Mouse (Mus musculus): ENCODE measurements at regions not wholly inside any gene's neighbourhood (a gene's known extent, or its start where the extent isn't known, plus 50 kb on each side); places are given as distances from the start of the nearest gene placed in this dataset.
A peak's percentile ranks its signal among the peaks of the same experiment; 100 is the strongest.

DNA sequence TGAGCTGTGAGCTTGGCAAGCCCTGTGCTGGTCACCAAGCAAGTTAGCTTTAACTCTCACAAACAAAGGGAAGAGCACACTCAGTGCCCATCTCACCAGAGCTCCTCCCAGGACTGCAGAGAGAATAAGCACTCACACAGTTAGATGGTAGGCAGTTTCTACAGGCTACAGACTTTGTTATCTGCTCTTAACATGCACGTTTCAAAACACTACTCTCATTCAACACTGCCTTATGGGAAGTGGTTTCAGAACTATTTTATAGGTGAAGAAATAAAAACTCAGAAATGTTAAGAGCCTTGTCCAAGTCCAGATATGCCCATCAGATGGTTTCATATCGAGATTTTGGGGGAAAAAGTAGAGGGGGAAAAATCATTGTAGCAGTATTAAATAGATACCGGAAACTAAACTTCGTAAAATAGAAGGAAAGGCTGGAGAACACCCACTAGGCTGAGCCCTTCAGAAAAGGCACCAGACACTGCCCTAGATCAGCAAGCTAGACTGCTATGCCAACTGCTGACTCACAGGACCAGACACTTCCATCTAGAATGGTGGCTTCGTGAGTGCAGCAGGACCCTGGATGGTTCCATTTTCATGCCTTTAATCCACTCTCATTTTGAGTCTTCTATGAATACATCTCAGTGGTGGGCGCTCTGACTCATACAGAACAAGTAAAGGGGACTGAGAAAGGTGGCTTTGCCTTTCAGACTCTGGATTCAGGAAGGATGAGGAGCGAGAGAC is 51.3 kb upstream of the Serbp1 start:
- DNase-seq, result no peak

DNA sequence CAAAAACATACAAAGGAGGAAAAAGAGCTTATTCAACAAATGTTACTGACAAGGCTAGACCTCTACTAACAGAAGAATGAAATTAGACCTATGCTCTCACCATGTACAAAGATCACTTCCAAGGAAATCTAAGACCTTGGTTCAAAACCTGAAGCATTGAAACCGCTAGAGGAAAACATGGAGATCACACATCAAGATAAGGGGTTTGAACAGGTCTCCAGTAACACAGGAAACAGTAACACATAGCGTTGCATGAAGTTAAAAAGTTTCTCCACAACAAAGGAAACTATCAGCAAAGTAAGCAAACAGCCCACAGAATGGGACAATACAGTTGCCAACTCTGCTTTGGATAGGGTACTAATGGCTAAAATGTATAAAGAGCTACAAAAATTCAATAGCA is 53.3 kb upstream of the Serbp1 start:
- no peak for DNase-seq

DNA sequence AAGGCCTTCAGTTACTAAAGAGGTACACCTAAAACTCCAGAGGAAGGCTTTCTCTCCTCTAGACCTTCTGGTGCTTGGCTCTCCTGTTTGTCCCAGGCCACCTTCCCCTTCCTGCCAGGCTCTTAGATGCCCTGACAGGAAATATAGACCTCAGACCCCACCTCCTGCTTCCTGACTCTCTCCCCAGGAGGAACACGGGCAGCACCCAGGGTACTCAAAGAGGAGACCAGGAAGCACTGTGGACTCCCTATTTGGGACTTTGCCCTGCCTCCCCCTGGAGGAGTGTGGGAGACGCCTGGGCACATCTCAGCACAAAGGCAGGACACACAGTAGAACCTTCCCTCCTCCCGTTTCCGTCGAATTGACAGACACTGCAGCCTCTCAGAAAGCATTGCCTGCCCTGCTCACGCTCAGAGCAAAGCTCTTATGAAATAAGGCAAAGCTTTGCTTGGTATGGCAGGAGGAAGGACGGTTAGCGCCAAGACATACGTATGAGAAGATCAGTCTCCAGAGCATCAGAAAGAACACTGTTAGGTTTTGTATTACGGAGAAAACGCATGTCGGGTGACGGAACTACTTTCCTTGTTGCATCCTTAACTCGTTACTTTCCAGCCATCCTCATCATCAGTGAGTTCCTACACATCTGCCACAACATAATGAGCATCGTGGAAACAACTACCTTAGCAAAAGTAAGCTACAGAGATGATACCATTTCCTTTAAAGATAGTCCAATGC is 54.3 kb upstream of the Serbp1 start:
- DNase-seq, result no peak

DNA sequence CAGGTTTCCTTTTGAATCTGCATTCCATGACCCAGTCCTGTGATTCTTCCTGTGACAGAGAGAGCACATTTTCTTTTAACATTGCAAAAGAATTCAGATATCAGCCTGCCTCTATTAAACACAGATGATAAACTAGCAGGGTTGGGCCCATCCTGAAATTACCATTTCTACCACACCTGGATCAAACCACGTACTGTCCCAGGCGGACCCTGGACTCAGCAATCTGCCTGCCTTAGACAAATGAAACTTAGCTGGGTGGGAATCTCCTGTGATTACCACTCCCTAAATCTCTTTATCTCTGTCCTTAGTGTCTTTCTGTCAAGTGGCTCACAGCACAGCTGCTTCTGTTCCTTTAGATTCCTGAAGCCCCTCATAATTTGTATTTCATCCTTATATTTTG is 55.5 kb upstream of the Serbp1 start:
- no peak for DNase-seq

DNA sequence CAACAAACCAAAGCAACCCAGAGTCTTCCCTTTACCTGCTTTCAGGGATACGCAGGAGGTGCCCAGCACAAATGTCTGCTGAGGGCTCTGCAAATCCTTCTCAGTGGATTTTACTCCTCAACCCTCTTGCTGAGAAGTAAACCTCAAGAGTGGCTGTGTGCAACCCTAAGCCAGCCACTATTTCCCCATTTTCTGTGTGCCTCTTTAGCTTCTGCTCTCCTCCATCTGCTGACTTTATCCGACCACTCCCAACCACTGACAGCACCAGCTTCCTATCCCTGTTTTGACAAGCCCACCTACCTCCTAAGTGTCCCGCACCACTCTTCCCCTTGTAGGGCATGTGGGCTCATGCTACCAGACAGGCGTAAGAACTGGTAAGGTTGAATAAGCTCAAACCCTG is 56.5 kb upstream of the Serbp1 start:
- no peak for DNase-seq

DNA sequence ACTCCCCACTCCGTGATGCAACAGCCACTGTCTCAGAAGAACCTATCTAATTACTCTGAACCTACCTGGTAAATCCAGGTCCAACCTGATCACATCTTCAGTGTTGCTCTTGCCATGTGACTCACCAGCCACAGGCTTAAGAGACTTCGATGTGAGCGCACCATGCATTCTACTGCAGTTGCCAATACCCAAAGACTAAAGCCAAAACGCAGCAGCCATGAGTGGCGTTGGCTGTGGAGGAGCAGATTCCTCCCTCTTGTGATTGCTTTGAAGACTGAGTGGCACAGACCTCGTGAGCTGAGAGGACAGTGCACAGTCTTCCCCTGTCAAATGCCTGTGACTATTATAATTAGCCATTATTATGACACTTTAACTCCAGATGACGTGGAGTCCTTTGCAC is 58.6 kb upstream of the Serbp1 start:
- DNase-seq, result no peak

DNA sequence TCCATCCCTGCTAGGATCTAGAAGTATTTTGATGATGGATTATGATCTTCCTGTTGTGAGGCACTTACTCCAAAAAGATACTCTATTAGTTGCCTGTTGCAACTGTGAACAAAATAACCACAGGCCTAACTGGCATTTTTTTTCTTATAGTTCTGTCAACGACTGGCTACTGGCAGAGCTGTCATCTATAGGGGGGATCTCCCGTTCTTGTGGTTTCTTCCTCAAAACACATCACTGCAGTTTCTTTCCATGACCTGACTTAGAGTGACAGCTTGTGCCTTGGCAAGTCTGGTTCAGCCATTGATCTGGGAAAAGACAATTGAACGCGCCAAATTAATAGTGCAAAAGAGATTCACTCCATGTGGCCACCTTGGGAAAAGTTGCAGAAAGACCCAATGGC is 59.4 kb upstream of the Serbp1 start:
- DNase-seq, result no peak

DNA sequence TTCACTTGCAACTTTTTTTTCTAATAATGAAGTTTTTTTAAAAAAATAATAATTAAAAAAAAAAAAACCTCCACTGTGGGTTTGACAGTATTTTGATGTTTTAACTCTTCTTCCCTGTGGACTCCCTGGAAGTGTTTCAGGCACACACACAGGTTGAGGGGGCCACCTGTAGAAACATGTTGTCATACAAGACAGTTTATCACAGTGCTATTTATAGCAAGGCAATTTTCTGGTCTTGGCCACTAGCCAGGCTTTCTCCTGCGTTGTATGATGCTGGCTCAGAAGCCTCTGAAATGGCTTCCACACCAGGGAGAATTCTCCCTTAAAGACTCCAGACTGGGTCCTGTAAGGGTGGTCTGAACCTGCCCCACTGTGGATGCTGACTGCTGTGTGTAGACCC is 59.9 kb upstream of the Serbp1 start:
- DNase-seq, result no peak

DNA sequence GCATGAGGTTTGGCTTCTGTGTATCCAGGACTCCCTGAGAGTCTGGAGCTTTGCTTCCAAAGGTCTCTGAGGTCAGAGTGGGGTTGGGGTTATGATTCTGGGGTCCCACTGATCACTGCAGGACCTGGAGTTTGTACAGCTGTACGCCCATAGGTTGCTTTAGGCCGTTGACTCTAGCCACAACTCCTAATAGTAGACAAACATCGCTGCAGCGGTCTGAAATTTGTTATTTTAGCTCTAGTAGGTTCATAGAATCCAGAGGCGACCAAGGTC is 67.4 kb upstream of the Serbp1 start:
- DNase-seq, result no peak

DNA sequence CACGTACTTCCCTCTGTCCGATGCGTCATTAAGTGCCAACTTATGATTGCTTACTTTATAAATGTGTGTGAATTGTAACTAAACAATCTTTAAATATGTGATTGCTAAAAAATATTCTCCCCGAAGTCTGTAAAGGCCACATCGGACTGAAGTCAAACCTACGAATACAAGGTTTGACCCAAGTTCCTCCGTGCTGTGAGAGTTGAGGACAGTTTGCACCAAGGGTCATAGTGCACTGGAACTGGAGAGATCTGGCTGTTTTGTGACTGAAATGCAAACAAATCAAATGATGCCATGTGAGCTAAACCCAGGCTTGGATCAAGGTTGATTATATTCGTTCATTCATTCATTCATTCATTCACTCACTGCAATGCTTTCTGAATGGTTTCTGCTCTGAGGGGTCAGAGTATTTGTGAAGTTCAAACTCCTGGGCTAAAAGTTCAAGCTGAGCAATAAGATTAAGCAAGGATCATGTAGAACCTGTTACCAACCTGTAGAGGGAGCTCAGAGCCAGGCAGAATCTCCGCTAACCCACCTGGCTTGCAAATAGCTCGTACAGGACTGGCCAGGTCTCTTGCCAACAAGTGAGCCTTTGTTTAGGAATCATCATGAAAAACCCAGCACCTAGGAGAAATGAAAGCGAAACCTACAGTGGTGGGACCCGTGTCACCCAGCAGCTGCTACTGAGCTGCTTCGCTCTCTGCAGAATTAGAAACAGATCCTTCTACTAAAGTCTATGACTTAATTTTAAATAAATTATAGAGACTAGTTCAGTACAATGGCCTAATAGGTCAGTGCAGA is 67.9 kb upstream of the Serbp1 start:
- peak; percentile 64 for DNase-seq

DNA sequence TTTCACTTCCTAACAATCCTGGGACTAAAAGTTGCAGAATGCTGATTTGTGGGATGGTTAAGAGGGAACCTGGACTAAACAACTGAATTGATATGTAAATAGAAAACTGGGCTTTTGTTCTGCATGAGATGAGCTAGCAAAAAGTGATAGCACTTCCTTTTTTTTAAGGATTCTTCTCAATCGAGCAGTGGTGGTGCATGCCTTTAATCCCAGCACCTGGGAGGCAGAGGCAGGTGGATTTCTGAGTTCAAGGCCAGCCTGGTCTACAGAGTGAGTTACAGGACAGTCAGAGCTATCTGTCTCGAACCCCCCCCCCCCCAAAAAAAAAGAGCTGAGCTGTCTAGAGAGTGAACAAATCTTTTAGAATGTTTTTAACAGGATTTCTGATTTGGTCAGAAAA is 69.2 kb upstream of the Serbp1 start:
- DNase-seq, result no peak

DNA sequence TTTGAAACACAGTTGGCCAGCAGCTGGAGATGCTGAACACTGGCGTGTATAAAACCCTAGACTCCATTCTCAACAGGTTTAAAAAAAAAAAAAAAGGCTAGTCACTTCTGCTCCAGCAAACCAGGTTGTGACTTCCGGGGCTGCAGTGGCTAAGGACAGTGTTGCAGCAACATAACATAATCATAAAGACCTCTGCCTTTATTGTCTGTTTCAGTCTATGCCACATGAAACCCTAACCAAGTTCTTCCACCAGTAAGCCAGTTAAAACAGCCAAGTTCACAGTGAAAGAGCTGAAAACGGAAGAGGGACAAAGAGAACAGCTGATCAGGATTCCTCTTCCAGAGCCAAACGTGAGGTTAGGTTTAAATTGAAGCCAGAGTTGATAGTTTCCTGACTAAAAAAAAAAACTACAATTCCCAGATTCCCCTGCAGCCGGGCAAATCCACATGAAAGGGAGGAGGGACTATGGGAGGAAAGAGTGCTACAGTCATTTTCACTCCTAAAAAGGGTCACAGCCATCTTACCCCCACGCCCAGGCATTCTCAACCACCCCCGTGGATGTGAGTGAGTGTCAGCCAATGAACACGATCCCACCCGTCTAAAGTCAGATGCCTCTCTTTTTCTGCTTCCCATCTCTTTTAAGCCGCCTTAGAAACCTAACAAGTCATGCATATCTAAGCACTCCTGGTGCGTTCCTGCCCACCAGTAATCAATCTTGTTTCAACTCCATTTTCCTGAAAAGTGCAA is 69.8 kb upstream of the Serbp1 start:
- peak; percentile 47 for DNase-seq

DNA sequence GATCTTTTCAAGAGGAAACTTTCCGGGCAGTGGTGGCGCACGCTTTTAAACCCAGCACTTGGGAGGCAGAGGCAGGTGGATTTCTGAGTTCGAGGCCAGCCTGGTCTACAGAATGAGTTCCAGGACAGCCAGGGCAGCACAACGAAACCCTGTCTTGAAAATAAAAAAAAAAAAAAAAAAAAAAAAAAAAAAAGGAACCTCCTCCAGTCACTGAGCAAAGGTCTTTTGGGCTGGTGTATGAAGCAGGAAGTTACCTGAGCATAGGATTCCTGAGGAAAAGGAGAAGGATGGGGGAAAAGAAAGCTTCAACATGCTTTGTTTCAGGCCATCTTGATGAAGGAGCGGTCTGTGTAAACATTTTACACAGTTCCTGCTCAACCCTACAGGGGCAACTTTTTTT is 72.9 kb upstream of the Serbp1 start:
- DNase-seq, result no peak

DNA sequence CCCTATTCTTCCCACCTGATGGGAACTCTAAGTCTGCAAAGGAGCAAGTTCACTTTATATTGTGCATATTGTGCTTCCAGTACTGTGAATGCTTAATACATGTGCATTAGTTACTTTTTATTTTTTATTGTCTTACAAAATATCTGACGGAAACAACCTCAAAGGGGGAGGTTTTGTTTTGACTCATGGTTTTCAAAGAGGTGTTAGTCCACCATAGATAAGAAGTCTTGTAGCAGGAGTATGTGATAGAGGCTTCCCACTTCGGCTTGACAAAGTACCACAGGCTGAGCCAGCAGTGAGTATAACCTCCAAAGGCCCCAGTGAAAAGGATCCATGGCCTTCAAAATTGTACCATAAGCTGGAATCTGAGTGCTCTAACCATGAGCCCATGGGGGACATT is 74.0 kb upstream of the Serbp1 start:
- DNase-seq, result no peak

DNA sequence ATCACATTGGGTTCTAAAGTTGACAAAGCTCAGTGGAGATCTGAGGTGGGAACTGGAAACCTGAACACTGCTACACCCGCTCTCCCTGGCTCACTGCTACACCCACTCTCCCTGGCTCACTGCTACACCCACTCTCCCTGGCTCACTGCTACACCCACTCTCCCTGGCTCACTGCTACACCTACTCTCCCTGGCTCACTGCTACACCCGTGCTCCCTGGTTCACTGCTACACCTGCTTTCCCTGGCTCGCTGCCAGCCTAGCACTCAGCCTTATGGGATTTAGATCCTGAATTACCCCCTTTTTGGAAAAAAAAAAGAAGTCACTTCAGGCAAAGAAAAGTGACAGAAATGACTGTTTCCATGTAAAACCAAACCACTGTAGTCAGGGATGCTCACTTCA is 75.2 kb upstream of the Serbp1 start:
- no peak for DNase-seq

DNA sequence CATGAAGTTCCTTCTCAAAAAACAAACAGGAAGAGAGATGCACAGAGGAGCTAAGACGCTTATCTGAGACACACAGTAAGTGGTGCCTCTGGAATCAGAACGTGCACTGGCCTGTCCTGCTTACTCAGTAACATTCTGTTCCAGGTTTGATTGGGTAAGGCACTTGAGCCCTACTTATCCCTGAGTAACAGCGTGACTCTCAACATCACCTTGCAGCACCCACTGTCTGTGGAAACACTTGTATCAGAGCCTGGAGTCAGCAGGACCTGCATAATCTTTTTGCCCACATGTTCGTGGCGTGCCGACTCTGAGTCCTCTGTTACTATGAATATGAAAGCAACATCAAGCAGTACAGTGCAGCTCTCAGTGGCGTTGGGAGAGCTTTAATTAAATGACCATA is 76.4 kb upstream of the Serbp1 start:
- no peak for DNase-seq

DNA sequence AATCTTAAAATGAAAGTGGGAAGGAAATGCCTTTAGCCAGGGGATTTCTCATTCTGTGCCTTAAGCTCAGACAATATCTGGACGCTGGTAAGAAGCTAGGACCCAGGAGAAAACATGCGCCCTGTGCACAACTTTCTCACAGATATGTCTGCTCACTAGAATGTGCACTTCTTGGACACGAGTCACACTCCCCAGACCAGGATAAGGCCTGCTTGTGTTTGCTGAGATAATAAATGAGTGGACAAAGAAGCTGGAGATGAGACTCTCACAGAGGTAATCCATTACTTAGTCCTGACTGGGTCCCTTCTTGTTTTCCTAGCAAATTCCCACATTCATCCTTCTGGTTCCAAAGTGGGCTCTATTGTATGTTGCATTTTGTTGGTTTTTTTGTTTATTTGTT is 77.4 kb upstream of the Serbp1 start:
- no peak for DNase-seq

DNA sequence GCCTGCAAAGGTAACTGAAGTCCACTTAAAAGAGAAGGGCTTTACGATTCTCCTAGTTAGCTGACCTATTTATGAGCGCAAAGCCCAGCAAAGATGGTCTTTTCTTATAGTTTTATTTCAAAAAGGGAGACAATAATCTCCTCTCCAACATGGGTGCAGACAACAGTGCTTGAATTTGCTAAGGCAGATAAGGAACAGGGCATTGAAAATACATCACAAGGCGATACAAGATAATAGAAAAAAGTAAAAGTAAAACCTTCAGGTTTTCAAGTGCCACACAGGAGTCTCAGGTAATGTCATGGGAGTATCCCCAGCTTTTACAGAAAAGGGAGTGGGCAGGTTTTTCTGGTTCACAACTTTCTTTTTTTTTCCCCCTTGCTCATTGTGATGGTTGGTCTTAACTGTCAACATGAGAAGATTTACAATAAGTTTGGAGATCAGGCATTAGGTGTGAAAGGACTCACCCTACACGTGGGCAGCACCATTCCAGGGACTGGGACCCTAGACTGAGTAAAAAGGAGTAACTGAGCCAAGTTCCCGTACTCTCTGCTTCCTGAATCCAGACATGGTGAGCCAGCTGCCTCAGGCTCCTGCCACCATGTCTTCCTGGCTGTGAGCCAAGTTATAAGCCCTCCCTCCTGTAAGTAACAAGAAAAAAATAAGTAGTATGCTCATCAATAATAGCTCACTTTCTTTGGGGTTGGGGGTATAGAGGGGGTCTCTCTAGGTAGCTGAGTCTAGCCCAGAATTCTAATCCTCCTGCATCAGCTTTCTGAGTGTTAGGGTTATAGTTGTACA is 78.1 kb upstream of the Serbp1 start:
- DNase-seq, result no peak

DNA sequence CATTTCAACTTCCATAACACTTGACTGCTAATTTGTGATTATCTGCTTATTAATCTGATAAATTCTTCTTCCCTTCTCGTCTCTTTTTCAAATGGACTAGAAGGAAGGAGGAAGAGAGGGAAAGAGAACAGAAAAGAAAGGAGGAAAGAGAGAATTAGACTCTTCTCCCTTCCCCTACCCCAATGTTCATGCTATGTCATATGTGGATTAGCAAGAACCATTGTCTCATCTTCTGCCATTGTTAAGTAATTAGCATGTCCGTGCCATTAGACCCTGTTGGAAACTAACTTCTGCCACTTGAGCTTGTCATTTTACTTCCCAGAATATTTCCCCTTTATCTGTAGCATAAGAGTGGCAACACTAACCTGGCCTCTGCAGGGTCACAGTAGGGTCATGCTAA is 78.8 kb upstream of the Serbp1 start:
- no peak for DNase-seq

DNA sequence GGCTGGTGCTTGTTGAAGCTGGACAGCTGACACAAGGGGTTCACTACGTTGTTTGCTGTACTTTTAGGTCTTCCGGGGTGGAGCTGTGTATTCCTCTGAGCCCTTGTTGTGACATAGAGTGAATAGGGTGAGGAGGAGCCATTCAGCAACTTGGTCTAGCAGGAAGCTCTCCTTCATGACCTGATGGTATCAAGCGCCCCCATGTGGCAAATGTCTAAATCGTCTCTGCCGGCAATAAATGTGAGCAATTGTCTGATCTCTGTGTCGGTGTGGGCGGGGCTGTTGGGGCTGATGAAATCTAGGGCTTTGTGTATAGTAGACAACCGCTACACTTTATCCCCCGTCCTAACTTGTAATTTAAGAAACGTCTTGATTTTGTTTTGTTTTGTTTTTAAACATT is 79.2 kb upstream of the Serbp1 start:
- DNase-seq, result peak; percentile 89

DNA sequence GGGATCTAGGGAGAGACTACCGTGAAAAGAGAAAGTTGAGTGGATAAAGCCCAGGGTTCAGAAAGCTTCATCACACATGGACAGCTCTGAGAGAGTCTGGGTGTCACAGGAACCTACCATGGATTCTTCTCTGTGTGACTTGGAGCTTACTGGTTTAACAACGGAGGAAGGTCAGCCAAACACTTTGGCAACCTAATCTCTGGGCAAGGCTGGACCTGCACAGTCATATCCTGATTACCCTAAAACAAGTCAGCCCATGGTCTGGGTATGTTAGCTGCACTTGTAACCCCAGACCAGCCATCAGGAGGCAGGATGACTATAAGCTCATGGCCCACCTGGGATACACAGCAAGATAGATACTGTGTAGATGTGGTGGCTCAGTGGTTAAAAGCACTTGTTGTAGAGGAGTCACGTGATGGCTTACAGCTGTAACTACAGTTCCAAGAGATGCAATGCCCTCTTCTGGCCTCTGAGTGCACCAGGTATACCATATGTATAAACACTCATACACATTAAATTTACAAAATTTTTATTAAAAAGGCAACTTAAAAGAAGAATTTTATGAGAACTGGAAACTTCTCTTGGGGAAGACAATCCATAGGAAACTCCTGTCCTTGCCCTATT is 85.0 kb upstream of the Serbp1 start:
- DNase-seq, result no peak

DNA sequence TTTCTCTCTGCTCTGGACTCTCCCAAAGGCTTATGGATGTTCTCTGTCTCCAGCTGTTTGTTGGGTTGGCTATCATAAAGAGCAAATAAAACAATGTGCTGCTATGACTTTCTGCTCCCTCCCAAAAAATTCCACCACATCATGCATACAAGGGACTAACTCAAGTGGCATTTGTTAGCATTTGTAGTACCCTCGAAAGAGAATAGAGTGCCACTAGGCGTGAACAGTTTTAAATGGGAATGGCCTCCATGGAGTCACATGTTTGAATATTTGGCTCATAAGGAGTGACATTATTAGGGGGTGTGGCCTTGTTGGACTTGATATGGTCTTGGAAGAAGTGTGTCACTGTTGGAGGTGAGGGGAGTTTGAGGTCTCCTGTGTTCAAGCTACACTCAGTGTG is 86.5 kb upstream of the Serbp1 start:
- DNase-seq, result no peak

Data from cerebellum, adult 9-10 months (tissue).